Mouse (Mus musculus) lung, postnatal 0 days (tissue): ENCODE results near the gene Ccdc177.

Experiments
- CTCF ChIP-seq: IDR thresholded peaks from 2 replicates; pipeline ENCODE4 v1.5.1; 2016; ENCODE audit warnings: antibody characterized with exemption, mild to moderate bottlenecking
- EP300 ChIP-seq: IDR thresholded peaks from 2 replicates; pipeline ENCODE4 v1.6.1; 2016; ENCODE audit warnings: antibody characterized with exemption, mild to moderate bottlenecking, control low read depth

DNA sequence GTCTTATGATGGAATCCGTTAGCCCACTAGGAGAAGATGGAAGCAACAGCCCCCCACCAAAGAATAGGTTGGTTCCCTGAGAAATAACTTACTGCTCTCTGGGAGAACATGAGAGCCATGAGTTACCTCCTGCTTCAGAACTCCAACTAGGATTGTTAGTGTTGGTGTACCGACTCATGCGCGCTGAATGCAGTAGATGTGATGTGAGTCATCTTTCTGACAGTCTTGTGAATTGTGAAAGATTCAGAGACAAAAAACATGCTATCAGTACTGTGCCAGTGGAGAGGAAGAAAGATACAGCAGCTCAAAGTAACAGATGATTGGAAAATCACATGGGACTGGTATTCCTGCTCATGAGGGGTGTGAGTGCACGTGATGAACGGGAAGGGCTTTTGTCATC is 8.9 kb downstream of the Ccdc177 start:
- no peak for TF ChIP-seq CTCF
- TF ChIP-seq EP300, result no peak
